Mouse (Mus musculus) intestine, embryonic 14.5 days (tissue): Measurements from ENCODE around the gene Dynlt1f. TPM values are rescaled to one million over a fixed set of nuclear protein-coding genes. Genes with fewer than 3 reads are reported as not detected.
"Not testable (repeated sequence)": the region's sequence is repeated elsewhere in the genome, so short reads cannot be mapped to it uniquely, and the experiment has no call there.

Experiments
- ATAC-seq: fragments of 200-750 bp; cut with Nextera tagmentation; replicated peaks from 2 replicates; pipeline ENCODE4 v1.8.0; 2017; ENCODE audit warnings: low read depth, moderate number of reproducible peaks, moderate TSS enrichment, moderate library complexity; ENCODE audit not compliant: low FRiP score, low TSS enrichment
- DNase-seq: peaks from one replicate; pipeline ENCODE4 v3.0.0-alpha.2; 2018; ENCODE audit warnings: low spot score
- H3K27ac ChIP-seq: fragments of 300-500 bp; sonication (generic); 2 replicates; pipeline ENCODE4 v1.5.1; 2014; ENCODE audit warnings: low read depth, mild to moderate bottlenecking, control low read depth
- H3K27me3 ChIP-seq: fragments of 300-500 bp; sonication (generic); replicated peaks from 2 replicates; pipeline ENCODE4 v1.6.1; 2014; ENCODE audit warnings: low read length, control low read depth; ENCODE audit not compliant: control insufficient read depth, insufficient read depth
- H3K36me3 ChIP-seq: fragments of 300-500 bp; sonication (generic); 2 replicates; pipeline ENCODE4 v1.6.1; 2014; ENCODE audit warnings: low read length, control low read depth; ENCODE audit not compliant: control insufficient read depth, insufficient read depth
- H3K4me1 ChIP-seq: fragments of 300-500 bp; sonication (generic); replicated peaks from 2 replicates; pipeline ENCODE4 v1.6.1; 2014; ENCODE audit warnings: low read length, control low read depth, mixed read lengths; ENCODE audit not compliant: control insufficient read depth, insufficient read depth
- H3K4me2 ChIP-seq: fragments of 300-500 bp; sonication (generic); 2 replicates; pipeline ENCODE4 v1.6.1; 2014; ENCODE audit warnings: low read length
- H3K4me3 ChIP-seq: fragments of 300-500 bp; sonication (generic); 2 replicates; pipeline ENCODE4 v1.5.1; 2014; ENCODE audit warnings: low read depth, low read length, control low read depth, mixed read lengths
- H3K9ac ChIP-seq: fragments of 300-500 bp; sonication (generic); 2 replicates; pipeline ENCODE4 v1.6.1; 2014; ENCODE audit warnings: mild to moderate bottlenecking, low read length
- H3K9me3 ChIP-seq: fragments of 300-500 bp; sonication (generic); 2 replicates; pipeline ENCODE4 v1.6.1; 2016; ENCODE audit warnings: low read length, control low read depth; ENCODE audit not compliant: control insufficient read depth
- WGBS: fragments of 180-500 bp; shearing (Covaris S2); extraction: QIAGEN DNeasy Blood & Tissue Kit; methylation state at CpG from one replicate; pipeline ENCODE4 v1.1.7; 2014; 5-methylcytosine and 5-hydroxymethylcytosine counted together
- polyA plus RNA-seq: library from polyadenylated mRNA; unstranded; fragments of >200 nt; fragmentation: Nextera tagmentation; extraction: Ambion mirVana; gene quantifications from 2 replicates; pipeline ENCODE4 v1.2.1, GENCODE M21; 2014

Gene Dynlt1f
- polyA plus RNA-seq, 1 experiment from 2014 or later: 326 TPM

- ATAC-seq, H3K36me3 ChIP-seq, H3K9ac ChIP-seq, H3K27me3 ChIP-seq, H3K27ac ChIP-seq, DNase-seq, H3K4me3 ChIP-seq, H3K4me1 ChIP-seq, H3K4me2 ChIP-seq, H3K9me3 ChIP-seq: not testable (repeated sequence)
- WGBS: 88% methylated on average over 11 of the region's 12 CpGs
These were observed 33.7 kb downstream of the Dynlt1f start for GRCm38 (mm10) chr17:6621976-6622375.

DNA sequence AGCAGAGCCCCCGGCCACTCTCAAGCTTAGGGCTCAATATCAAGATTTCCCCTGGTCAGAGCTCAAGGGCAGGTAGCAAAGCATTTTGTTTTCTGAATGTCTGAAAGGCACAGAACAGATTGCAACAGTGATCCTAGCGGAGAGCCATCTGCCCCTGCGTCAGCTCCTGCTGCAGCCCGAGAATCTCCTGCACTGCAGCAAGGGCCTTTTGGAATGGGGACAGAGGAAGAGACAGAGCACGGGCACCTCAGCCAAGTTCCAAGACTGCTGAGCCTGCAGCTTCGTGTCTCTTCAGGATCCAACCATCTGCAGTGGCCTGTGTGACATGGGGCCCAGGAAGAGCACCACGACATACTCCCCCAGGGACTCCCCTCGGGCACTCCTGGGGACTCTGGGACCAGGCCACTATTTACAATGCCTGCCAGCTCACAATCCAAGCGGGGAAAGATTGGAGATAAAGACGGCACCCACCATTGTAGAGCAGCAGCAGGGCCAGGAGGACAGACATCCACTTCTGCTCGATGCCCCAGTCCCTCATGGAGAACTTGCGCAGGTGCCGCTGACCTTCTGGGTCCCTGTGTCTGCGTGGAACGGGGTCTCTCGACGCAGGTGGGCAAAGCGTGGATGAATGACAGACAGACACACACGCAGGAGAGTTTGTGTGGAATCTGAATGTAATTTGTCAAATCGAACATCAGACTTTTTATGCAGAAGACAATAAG, 34.8 kb downstream of the Dynlt1f start:
- H3K4me1 ChIP-seq, H3K9me3 ChIP-seq, H3K27me3 ChIP-seq, H3K36me3 ChIP-seq, DNase-seq, ATAC-seq, H3K9ac ChIP-seq, H3K4me2 ChIP-seq, H3K4me3 ChIP-seq, H3K27ac ChIP-seq: not testable (repeated sequence)
- 76% methylated on average over 18 of the region's 20 CpGs for WGBS

DNA sequence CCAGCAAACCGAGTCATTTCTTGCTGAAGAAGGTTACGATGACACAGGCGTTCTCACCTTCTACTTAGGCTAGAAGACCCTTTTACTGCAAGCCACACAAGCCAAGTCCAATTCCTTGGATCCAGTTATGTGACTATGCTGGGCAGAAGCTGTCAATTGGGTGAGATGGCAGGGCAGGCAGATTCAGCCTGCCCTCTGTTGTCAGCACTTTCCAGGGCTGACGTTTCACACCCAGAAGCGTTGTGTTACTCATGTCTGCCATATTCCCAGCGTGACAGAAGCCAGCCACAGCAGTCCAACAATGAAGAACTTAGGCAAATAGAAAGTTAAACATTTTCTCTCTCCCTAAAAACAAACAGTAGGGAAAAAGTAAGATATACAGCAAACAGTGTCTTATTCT, 35.7 kb downstream of the Dynlt1f start:
- H3K9me3 ChIP-seq, ATAC-seq, H3K4me3 ChIP-seq, H3K9ac ChIP-seq, H3K27me3 ChIP-seq, H3K4me1 ChIP-seq, H3K36me3 ChIP-seq, H3K27ac ChIP-seq, H3K4me2 ChIP-seq, DNase-seq: not testable (repeated sequence)
- WGBS: 45% methylated on average over 4 of the region's 6 CpGs

GRCm38 (mm10) chr17:6619271-6619670, 36.4 kb downstream of the Dynlt1f start:
- H3K4me3 ChIP-seq, ATAC-seq, H3K36me3 ChIP-seq, H3K4me2 ChIP-seq, H3K27ac ChIP-seq, DNase-seq, H3K9me3 ChIP-seq, H3K4me1 ChIP-seq, H3K27me3 ChIP-seq, H3K9ac ChIP-seq: not testable (repeated sequence)
- 90% methylated on average over 5 of the region's 5 CpGs for WGBS

GRCm38 (mm10) chr17:6617689-6618400, 37.9 kb downstream of the Dynlt1f start:
- H3K4me2 ChIP-seq, H3K4me1 ChIP-seq, H3K27ac ChIP-seq, H3K9me3 ChIP-seq, H3K27me3 ChIP-seq, H3K36me3 ChIP-seq, H3K4me3 ChIP-seq, DNase-seq, H3K9ac ChIP-seq: not testable (repeated sequence)
- peak; percentile 73 for ATAC-seq
- 37% methylated on average over 7 of the region's 13 CpGs for WGBS

- H3K4me2 ChIP-seq, H3K36me3 ChIP-seq, DNase-seq, ATAC-seq, H3K9ac ChIP-seq, H3K27me3 ChIP-seq, H3K27ac ChIP-seq, H3K9me3 ChIP-seq, H3K4me3 ChIP-seq, H3K4me1 ChIP-seq: not testable (repeated sequence)
- WGBS: 95% methylated on average over 9 of the region's 9 CpGs
These were observed 39.0 kb downstream of the Dynlt1f start for GRCm38 (mm10) chr17:6616731-6617130.

GRCm38 (mm10) chr17:6614316-6614715, 41.4 kb downstream of the Dynlt1f start:
- 80% methylated on average over 3 of the region's 9 CpGs for WGBS
- not testable (repeated sequence) for H3K9me3 ChIP-seq, H3K36me3 ChIP-seq, H3K27ac ChIP-seq, DNase-seq, ATAC-seq, H3K4me1 ChIP-seq, H3K4me2 ChIP-seq, H3K4me3 ChIP-seq, H3K9ac ChIP-seq, H3K27me3 ChIP-seq

DNA sequence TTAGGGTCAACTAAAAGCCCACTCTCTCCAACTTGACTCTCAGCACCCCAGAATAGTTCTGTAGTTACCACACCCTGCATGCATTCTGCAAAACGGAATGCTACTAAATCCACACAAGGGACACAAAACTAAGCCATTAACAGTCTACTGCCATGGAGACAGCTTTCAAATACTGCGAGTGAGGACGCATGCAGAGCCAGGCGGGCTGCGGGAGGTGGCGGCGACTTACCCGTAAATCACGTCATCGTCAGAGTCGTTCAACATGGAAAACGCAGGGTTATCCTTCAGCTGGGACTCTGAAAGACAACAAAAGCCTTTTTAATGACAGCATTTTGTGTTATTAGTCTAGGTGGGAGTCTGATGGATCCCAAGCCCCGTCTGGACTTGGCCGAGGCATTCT, 42.2 kb downstream of the Dynlt1f start:
- H3K36me3 ChIP-seq, H3K9ac ChIP-seq, H3K4me2 ChIP-seq, H3K4me1 ChIP-seq, H3K27me3 ChIP-seq, H3K9me3 ChIP-seq, DNase-seq, H3K27ac ChIP-seq, H3K4me3 ChIP-seq, ATAC-seq: not testable (repeated sequence)
- 88% methylated on average over 11 of the region's 14 CpGs for WGBS

DNA sequence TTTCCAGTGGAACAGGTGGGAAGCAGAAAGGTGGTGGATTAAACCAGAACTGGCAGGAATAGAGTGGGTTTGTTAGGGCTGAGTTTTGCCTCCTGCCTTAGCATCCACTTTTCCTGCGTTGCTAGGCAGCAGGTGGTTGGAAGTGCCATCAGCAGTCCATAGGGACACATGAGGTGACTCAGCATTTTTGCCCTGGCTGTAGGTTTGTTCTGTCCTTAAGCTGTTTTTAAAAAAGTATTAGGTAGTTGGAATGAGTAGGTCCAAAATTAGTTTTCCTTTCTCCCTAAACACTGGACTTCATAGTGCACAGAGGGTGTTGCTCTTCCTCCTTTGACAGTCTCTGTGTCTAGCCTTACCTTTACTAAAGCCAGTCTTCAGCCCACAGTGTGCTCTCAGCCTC, 50.4 kb downstream of the Dynlt1f start:
- H3K4me3 ChIP-seq, H3K27me3 ChIP-seq, H3K36me3 ChIP-seq, H3K9ac ChIP-seq, H3K4me2 ChIP-seq, H3K27ac ChIP-seq, H3K4me1 ChIP-seq, ATAC-seq, H3K9me3 ChIP-seq, DNase-seq: not testable (repeated sequence)
- 73% methylated on average over 1 of the region's 1 CpGs for WGBS
